Mouse (Mus musculus) left cerebral cortex, postnatal 25 days (tissue): ENCODE results near the gene Ptprn2. TPM values are rescaled to one million over a fixed set of nuclear protein-coding genes. Genes with fewer than 3 reads are reported as not detected.
"Not testable (repeated sequence)": the region's sequence is repeated elsewhere in the genome, so short reads cannot be mapped to it uniquely, and the experiment has no call there.

Experiments used
- DNase-seq, 2 experiments: peaks; one replicate each; pipeline ENCODE4 v3.0.0; 2022; ENCODE audit warnings: low spot score in 2 of 2, mixed read lengths in 1 of 2
- intact Hi-C: fragments of 180-260 bp; cut with DNase I; formaldehyde crosslinking; loops from one replicate; pipeline ENCODE4 v1.15.1; 2025
- total RNA-seq, 2 experiments: library from RNA; stranded (reverse); gene quantifications; 2 replicates each; pipeline ENCODE4 v1.2.3; 2021

Gene Ptprn2
- total RNA-seq, 2 experiments from 2014 or later = 356 to 377 TPM

DNA sequence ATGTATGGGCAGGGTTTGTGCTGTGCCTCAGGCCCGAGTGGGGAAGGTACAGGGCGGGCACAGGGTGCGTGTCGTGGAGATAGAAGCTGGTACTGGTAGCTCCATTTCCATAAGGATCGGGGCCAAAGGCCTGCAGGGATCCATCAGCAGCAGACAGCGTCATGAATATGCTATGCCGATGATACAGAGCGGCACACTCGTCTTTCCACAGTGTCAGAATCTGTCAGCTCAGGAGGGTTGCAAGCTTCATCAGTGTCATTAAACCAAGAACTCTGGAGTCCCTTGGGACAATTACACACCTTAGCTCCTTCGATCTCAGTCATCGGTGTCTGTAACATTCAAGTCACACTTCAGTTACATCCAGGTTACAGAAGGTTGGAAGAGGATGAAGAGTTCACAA, 15.1 kb downstream of the Ptprn2 start:
- intact Hi-C loops = no loop called here
- no peak for DNase-seq

DNA sequence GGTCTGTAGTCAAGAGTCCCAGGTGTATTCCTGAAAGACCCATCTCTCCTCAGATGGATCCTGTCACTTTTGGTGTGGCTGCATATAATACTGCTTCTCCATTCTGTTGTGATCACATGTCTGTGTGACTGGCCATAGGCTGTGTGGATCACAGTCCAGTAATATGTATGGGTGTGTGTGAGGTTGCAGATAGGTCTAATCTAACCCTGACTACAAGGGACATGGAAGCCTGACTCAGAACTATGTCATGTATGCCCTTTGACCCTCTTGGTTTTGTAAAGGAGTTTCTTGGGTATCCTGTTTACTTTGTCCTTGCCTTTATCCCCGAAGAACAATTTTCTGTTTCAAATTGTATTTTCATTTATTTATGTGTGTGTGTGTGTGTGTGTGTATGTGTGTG, 27.0 kb downstream of the Ptprn2 start:
- intact Hi-C loops = no loop called here
- no peak for DNase-seq

DNA sequence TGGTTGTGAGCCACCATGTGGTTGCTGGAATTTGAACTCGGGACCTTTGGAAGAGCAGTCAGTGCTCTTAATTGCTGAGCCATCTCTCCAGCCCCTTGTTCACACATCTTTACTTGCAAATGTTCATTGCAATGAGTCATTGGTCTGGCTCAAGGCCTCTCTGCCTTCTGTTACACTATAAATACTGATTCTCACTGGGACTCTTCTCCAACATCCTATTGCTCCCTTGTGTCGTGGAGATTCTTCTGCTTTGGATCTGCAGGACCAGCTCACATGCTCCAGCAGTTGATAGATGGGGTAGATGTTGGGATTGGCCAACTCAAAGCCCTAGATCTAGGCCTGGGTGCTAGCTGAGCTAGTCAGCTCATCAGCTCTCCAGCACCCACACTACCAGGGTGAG, 28.3 kb downstream of the Ptprn2 start:
- intact Hi-C loops = not testable (repeated sequence)
- DNase-seq = peak in 1 of 2 experiments; percentile 32

DNA sequence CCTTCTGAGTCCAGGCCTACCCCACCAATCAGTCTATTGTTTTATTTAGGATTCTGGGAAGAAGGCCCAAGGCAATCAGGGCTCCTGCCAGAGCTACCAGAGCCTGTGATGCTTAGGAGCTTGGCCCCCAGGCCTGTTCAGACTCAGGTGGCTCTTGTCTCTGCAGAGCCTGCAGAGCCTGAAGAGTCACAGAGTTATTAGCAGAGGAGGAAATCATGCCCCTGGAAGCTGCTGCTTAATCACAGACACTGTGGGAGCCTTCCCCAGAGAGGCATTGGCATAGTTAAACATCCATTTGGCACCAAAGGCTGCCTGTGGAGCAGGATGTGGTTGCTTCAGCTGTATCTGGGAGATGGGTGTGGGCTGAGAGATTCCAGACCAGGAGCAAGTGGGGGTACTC, 30.3 kb downstream of the Ptprn2 start:
- intact Hi-C loops = no loop called here
- no peak for DNase-seq

DNA sequence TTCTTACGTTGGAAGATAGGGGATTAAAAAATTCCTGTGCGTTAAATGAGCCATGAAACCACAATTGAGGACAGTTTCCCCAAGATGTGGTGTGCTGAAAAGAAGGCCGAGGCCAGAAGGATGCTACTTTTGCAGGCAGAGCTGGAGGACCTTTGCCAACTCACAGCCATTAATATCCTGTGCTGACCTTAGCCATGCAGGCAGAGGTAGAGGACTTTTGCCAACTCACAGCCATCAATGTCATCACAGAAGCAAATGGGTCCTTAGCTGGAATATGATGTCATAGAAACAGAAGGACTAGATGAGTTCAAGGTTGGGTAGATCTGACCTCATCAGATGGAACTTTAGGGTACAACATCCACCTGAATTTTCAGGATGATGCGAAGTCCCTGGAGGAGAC, 43.3 kb downstream of the Ptprn2 start:
- intact Hi-C loops = no loop called here

DNA sequence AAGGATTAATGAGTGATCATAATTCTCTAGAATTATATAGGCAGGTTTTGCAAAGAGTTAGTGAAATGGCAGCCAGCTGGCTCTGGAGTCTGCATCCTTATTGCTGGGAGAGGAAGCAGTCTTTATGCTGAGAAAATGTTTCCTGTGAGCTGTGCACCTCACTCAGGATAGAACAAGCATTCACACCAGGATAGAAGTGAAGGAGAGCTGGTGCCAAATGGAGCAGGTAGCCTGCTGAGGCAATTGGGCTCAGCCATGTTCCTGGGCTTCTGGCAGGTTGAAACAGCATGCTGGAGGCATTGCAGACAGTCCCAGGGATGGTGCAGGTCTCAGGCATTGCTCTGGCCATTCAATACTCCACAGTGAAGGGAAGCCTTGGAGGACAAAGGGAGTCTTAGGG, 47.8 kb downstream of the Ptprn2 start:
- intact Hi-C loops = no loop called here
- peak in 1 of 2 experiments; percentile 43 for DNase-seq

More for the DNA sequence above, 43.3 kb downstream of the Ptprn2 start:
- DNase-seq = no peak

DNA sequence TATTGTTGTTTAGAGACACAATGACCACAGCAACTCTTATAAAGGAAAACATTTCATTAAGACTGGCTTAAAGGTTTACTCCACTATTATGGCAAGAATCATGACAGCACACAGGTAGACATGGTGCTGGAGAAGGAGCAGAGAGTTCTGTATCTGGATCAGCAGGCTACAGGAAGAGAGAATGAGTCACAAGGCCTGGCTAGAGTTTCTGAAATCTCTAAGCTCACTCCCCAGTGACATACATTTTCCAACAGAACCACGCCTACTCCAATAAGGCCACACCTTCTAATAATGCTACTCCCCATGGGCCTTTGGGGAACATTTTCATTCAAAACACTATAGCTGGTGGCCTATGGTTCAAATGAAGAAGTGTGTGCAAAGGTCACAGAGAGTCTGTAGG, 53.8 kb downstream of the Ptprn2 start:
- no peak for DNase-seq
- intact Hi-C loops = no loop called here

DNA sequence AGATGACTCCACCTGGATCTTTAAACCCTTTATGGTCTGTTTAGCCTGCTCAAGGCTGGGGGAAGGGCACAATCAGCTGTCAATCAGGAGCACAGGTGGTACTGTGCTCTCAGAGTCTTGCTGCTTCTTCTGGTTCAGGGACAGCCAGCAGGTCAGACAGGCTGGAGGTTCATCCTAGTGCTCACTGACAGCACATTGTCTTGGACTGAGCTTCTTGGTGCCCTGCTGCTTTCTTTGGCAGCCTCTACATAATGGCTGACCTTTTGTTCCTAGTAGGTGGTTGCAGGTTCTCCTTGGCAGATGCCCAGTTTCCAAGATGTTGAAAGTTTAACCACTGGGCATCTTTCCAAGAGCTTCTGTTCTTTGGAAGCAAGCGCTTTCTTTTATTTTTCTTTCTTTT, 55.1 kb downstream of the Ptprn2 start:
- peak; percentile 22 to 37 for DNase-seq
- intact Hi-C loops = no loop called here

DNA sequence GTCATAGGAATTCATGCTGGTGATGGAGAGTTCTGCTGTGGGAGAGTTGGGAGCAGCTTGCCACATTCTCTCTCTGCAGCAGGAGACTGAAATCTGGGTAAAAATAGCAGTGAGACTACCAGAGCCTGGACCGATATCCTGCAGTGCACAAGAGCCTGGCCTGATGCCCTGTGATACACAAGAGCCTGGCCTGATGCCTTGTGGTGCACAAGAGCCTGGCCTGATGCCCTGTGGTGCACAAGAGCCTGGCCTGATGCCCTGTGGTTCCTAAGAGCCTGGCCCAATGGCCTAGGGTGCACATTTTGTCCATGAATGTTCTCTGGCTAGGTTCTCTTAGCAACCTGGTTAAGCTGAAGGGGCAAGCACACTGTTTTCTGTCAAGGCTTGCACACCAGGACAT, 64.5 kb downstream of the Ptprn2 start:
- peak; percentile 60 to 62 for DNase-seq
- intact Hi-C loops = loop anchor here (5.0 kb wide), 1 partner anchor 67 kb away; no protein-coding TSS in a partner anchor

DNA sequence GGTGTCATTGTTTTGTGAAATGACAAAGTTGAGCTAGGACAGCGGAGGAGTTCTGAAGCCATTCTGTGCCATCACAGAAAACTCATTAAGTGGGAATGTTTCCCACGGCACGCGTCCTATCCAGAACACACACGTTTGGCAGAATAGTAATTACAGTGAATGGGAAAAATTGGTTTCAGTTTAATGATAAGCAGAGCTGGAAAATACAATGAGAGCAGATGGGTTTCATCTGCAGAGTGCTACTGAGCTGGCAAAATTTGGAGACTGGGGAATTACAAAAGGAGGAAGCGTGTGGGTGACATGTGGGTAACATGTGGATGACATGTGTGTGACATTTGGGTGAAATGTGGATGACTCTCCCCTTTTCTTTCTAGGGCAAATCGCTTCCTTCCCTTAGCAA, 66.0 kb downstream of the Ptprn2 start:
- intact Hi-C loops = loop anchor here (5.0 kb wide), 1 partner anchor 66 kb away; no protein-coding TSS in a partner anchor
- no peak for DNase-seq

DNA sequence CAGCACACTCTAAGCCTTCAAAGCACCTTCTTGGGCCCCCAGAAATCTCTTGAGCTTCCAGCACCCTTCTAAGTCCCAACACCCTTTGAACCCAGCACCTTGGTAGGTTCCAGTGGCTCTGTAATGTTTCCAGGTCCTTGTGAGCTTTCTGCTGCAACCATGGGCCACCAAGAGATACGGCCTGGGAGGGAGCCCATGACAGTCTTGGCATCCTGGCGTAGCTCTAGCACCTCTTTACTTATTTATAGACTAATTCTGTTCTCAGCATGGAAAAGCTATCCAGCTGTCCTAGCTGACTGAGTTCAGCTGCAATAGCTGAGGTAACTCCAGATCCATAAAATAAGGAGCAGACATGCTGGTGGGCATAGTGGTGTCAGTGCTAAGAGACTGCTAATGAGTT, 66.8 kb downstream of the Ptprn2 start:
- intact Hi-C loops = loop anchor here (5.0 kb wide), 1 partner anchor 65 kb away; no protein-coding TSS in a partner anchor
- no peak for DNase-seq

DNA sequence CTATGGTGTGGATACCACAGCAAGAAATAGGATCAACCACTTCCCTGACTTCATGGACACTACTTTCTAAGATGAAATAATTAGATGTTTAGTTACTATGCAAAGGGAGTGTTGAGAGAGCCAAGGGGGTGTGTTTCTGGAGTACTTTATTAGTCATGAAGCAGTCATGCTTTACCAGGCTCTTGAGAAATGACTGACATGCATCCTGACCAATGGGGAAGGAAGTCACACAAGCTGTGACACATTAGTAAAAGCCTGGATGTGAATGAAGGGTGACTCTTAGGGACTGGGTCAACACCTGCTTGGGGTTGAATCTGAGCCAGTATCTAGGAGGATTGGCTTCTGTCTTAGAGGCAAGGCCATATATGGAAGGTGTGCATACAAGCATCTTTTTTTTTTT, 67.8 kb downstream of the Ptprn2 start:
- intact Hi-C loops = loop anchor here (5.0 kb wide), 1 partner anchor 64 kb away; no protein-coding TSS in a partner anchor
- DNase-seq = no peak

DNA sequence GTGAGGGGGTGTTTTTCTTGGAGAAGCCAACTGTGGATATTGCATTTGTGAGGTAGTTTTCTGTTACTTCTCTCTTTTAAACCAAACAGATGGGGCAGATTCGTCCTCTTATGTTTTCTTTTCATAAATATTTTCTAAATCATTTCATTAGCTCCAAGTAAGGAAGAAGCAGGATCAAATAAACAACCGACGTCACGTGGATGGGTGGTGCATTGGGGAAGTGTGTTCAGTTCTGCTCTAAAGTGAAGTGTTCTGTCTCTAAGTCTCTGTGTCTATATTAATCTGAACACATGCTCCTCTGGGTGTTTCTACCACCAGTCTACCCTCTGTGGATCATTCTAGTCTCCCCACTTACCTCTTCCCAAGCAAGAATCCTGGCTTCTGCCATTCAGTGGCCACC, 70.4 kb downstream of the Ptprn2 start:
- intact Hi-C loops = no loop called here
- peak; percentile 49 to 71 for DNase-seq

DNA sequence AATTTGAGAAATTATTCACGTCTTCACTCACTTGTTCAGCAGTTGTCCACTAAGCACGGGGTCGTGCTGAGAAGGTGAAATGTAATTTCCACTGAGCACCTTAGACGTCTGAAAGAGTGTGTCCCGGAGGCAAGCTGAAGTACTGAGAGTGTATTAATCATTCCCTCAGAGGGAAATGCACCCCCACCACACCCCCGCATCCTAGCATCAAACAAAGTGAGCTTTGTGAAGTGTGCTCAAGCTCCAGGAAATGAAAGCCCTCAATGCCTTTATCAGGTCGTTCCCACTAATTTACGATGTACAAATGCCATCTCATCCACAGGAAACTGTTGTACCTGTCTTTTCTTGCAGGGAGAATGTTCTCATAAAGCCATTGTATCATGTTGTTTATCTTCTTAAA, 78.9 kb downstream of the Ptprn2 start:
- no peak for DNase-seq
- intact Hi-C loops = no loop called here

DNA sequence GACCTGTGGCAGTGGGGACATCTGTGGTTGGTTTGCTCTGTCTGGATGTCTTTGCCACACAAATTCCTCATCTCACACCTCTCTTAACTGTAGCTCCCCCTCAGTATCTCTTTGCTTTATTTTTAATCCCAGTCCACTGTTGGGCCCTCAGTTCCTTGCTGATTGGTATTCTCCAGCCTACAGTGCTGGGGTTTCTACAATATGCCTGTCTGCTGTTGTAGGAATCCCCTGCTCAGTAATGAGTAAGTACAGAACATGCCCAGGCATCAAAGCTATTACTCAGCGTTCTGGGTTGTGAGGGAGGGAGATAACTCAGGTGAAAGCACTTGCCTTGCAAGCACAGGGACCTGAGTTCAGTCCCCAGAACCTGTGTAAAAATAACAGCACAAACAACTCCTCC, 81.2 kb downstream of the Ptprn2 start:
- peak in 1 of 2 experiments; percentile 51 for DNase-seq
- intact Hi-C loops = no loop called here

DNA sequence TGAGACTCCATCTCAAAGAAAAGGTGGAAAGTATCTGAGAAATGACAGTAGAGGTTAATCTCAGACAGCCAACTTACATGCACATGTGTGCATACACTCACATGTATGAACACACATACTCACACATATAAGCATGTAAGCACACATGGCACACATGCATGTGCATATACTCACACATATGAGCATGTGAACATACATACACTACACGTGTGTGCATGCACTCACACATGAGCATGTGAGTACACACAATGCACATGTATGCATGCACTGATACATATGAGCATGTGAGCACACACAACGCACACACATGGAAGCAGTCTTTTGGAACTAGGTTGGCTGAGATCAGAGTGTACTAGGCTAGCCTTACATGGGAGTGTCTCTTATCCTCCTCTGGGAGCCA, 81.7 kb downstream of the Ptprn2 start:
- intact Hi-C loops = no loop called here
- no peak for DNase-seq

DNA sequence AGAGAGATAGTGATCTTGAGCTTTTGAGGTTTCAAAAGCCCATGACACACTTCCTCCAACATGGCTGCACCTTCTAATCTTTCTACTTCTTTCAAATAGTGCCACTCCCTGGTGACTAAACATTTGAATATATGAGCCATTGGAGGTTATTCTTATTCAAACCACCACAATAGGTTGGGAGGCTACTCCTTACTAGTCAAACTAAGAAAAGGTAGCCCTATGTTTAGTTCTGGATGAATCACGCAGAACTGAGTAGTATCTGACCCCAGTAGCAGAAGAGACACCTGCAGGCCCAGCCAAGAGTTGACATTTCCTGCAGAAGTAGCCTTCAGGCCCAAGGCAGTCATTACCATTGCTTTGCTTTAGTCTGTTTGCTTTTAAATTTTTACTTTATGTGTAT, 84.0 kb downstream of the Ptprn2 start:
- intact Hi-C loops = no loop called here
- DNase-seq = no peak

DNA sequence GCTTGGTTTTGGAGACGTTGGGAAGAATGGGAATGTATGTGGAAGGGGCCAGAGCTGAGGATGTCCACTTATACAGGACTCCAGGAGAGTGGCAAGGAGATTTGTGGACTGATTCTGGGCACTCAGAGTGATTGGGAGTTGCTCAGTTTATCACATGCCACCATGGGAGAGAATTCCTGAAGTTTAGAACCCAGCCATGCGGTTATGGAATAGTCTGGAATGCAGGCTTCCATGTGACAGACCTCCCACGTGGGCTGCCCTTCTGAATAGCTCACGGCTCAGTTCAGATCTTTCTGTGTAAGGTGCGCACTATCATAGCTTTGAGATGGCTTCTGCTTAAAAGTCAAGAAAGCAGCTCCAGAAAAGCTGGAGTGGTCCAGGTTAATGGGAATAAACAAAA, 88.6 kb downstream of the Ptprn2 start:
- intact Hi-C loops = no loop called here
- no peak for DNase-seq

DNA sequence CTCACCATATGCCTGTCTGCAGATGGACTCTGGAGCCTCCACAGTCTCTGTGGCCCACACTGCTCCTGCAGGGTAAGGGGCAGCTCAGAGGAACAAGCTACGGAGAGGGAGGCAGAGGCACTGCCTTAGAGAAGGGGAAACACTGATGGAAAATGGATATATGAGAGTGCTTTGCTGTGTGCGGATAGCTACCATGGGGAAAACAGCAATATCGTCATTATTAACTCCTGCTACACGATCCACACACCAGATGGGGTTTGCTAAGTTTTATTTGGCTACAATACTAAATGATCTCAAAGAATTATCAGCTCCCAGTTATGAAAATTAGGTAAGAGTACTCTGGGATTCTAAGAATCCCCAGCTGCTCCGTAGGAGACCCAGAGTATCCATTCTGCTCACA, 89.2 kb downstream of the Ptprn2 start:
- intact Hi-C loops = no loop called here
- DNase-seq = no peak

DNA sequence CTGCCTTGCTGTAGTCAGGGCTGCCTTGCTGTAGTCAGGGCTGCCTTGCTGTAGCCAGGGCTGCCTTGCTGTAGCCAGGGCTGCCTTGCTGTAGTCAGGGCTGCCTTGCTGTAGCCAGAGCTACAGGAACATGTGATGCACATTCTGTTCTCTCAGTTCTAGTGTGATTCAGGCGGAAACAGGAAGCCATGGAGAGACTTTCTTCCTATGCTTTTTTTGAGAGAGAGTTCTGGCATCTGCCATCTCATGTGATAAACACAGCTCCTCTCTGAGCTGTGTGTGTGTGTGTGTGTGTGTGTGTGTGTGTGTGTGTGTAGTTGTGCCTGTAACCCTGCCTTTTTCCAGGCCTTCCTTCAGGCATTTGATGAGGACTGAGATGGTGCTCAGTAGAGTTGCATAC, 92.4 kb downstream of the Ptprn2 start:
- DNase-seq = peak in 1 of 2 experiments; percentile 69
- intact Hi-C loops = not testable (repeated sequence)

DNA sequence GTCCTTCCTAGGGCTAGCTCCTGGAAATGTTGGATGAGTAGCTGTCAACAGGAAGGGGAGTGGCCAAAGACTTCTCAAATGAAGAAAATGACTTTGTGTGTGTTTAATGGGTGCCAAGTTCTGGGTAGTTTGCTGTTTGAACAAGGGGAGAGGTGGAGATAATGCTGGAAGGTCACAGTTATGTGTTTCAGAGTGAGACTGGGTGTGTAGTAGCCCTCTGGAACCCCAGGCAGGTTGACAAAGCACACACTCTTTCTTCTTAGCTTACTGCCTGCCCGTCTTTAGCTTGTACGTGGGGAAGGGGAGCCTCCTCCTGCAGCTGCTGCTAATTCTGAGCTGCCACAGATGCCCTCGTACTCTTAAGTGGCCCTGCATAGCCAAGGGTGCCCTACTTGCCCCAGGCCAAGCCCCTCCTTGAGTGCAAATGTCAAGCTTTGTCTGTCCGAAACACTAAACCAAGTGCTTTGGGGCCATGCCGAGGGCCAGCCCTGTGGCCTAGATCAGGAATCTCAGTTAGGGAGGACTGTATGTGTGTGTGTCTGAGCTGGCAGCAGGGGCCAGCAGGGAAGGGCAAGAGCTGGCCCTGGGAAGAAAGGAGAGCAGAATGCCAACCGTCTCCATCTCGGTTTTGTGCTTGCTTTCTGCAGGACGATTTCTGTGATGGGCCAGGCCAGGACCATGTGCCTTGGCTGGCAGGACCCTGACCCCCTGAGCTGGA, 95.5 kb downstream of the Ptprn2 start:
- DNase-seq = no peak
- intact Hi-C loops = no loop called here

DNA sequence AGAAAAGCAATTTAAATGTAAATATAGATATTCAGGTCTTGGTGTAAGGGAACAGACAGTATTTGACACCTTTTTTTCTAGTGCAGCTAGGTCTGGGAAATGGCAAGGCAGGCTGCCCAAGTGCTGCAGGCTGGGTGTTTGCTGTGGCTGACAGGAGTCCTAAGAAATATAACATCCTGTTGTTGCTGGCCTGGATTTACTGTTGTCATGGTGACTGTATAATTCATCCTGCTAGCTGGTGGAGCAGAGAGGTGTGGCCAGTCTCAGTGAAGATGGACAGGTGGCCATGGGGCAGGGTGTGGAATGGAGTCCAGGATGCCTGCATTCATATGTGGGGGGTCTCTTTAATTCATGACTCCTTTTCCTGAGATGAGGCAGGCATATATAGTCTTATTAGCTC, 96.3 kb downstream of the Ptprn2 start:
- intact Hi-C loops = no loop called here
- peak in 1 of 2 experiments; percentile 81 for DNase-seq
